Mouse (Mus musculus) limb, embryonic 13.5 days (tissue): ENCODE results near the gene Hbs1l. TPM values are rescaled to one million over a fixed set of nuclear protein-coding genes. Genes with fewer than 3 reads are reported as not detected.
"Not testable (repeated sequence)": the region's sequence is repeated elsewhere in the genome, so short reads cannot be mapped to it uniquely, and the experiment has no call there.

Experiments
- ATAC-seq: fragments of 200-750 bp; cut with Nextera tagmentation; 2 replicates; pipeline ENCODE4 v1.8.0; 2017; ENCODE audit warnings: low read depth, moderate number of reproducible peaks, moderate TSS enrichment; ENCODE audit not compliant: low FRiP score
- H3K27ac ChIP-seq: fragments of 300-500 bp; sonication (generic); 2 replicates; pipeline ENCODE4 v1.5.1; 2015; ENCODE audit warnings: inconsistent platforms, mild to moderate bottlenecking, moderate library complexity
- H3K27me3 ChIP-seq: fragments of 300-500 bp; sonication (generic); 2 replicates; pipeline ENCODE4 v1.6.1; 2015; ENCODE audit warnings: mild to moderate bottlenecking, inconsistent platforms
- H3K36me3 ChIP-seq: fragments of 300-500 bp; sonication (generic); 2 replicates; pipeline ENCODE4 v1.6.1; 2015; ENCODE audit warnings: inconsistent platforms, mild to moderate bottlenecking, moderate library complexity
- H3K4me1 ChIP-seq: fragments of 300-500 bp; sonication (generic); 2 replicates; pipeline ENCODE4 v1.6.1; 2015; ENCODE audit warnings: inconsistent platforms
- H3K4me2 ChIP-seq: fragments of 300-500 bp; sonication (generic); replicated peaks from 2 replicates; pipeline ENCODE4 v1.6.1; 2015; ENCODE audit warnings: inconsistent platforms, mild to moderate bottlenecking, moderate library complexity
- H3K4me3 ChIP-seq: fragments of 300-500 bp; sonication (generic); 2 replicates; pipeline ENCODE4 v1.5.1; 2015; ENCODE audit warnings: moderate library complexity, mild to moderate bottlenecking, inconsistent platforms
- H3K9ac ChIP-seq: fragments of 300-500 bp; sonication (generic); 2 replicates; pipeline ENCODE4 v1.6.1; 2015; ENCODE audit warnings: mild to moderate bottlenecking, inconsistent platforms
- H3K9me3 ChIP-seq: fragments of 300-500 bp; sonication (generic); 2 replicates; pipeline ENCODE4 v1.6.1; 2016; ENCODE audit warnings: inconsistent platforms
- WGBS: fragments of 180-500 bp; shearing (Covaris S2); methylation state at CpG from one replicate; pipeline ENCODE4 v1.1.7; 2015; 5-methylcytosine and 5-hydroxymethylcytosine counted together
- polyA plus RNA-seq: library from polyadenylated mRNA; unstranded; fragments of >200 nt; fragmentation: Nextera tagmentation; extraction: Ambion mirVana; gene quantifications from 2 replicates; pipeline ENCODE4 v1.2.1, GENCODE M21; 2015

Gene Hbs1l
- polyA plus RNA-seq, 1 experiment from 2014 or later, result 96.7 TPM

DNA sequence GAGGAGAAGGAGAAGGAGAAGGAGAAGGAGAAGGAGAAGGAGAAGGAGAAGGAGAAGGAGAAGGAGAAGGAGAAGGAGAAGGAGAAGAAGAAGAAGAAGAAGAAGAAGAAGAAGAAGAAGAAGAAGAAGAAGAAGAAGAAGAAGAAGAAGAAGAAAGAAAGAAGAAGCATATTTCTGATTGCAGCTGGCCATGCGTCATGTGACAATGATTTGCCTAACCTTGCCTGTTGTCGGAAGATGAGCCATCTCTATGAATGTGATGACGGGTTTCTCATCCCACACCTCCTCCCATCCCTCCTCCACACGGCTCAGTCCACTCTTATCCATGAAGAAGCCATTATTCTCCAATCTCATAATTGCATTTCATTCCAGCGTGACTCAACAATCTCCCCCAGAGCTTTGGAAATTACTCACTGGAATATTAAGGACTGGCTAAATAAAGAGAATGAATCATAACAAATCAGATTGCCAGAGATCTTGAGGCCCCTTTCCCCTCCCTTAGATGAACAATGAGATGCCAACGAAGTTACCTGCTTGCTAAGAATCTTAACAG is 103.2 kb downstream of the Hbs1l start:
- not testable (repeated sequence) for H3K9ac ChIP-seq, H3K9me3 ChIP-seq, ATAC-seq, H3K4me3 ChIP-seq, H3K36me3 ChIP-seq, H3K27me3 ChIP-seq, H3K4me2 ChIP-seq, H3K4me1 ChIP-seq, H3K27ac ChIP-seq
- WGBS, result 84% methylated on average over 6 of the region's 6 CpGs

DNA sequence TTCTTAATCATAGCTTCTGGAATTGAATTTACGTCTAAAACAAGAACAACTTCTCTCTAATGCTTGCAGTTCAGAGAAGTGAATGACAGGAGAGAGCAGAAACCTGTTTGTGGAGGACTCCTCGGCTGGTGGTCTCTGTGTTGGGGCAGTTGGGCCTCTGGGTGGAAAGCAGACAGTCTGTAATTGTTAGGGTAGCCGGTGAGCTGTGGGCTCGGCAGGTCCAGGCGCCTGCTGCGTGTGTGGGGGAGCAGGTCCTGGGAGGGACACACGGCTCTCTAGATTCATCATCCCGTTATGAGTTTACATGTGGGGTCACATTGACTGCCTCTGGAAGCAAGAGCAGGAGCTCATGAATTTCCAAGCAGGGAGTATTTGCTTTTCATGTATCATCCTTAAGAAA is 103.8 kb downstream of the Hbs1l start:
- Histone ChIP-seq H3K27ac (no peak overlapping the region), H3K9me3 (no peaks in the 10 kb centered on the region), H3K36me3 (no peaks in the 10 kb centered on the region), H3K4me2 (no peak overlapping the region), H3K4me1 (no peaks in the 10 kb centered on the region), H3K4me3 (no peak overlapping the region), H3K9ac (no peak overlapping the region), H3K27me3 (no peaks in the 10 kb centered on the region)
- no peak for ATAC-seq
- 48% methylated on average over 8 of the region's 8 CpGs for WGBS

DNA sequence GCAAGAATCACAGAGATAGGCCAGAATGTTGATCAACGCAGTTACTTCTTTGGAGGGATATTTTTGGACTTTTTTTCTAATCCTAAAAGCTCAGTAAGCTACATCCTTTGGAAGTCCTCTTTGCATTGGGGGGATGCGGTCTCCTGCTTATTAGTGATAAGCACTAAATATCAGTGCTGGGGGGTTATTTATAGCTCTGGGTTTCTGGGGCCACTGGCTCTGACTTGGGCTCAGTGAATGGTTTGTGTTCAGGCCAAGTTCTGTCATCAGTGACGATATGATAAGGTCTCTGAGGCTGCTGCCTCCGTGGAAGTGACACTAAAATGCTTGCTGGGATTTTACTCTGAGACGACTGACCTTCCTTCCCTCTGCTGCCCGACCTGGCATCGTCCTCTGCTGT is 104.3 kb downstream of the Hbs1l start:
- no peak overlapping the region for H3K4me3 ChIP-seq
- 72% methylated on average over 7 of the region's 7 CpGs for WGBS
- H3K4me1 ChIP-seq, result no peaks in the 10 kb centered on the region
- H3K9ac ChIP-seq, result no peak overlapping the region
- H3K4me2 ChIP-seq, result no peak overlapping the region
- no peak for ATAC-seq
- no peaks in the 10 kb centered on the region for H3K27me3 ChIP-seq
- H3K9me3 ChIP-seq, result no peaks in the 10 kb centered on the region
- no peaks in the 10 kb centered on the region for H3K36me3 ChIP-seq
- no peak overlapping the region for H3K27ac ChIP-seq

DNA sequence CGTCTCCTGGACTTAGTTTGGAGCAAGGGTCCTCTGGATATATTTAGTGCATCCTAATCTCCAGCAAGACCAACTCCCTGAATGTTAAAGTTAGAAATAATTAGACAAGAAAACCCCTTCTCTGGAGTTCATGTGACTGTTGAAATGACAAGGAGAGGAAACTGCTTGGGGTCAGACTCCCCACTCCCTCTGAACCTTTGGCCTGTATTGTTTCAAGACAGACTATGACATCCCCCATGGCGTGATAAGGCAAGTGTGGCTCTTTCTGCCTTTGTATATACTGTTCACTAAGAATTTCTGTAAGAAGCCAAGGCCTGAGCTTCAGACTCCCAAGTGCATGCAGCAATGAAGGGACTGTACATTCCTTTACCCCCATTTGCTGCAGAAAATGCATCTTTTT is 104.7 kb downstream of the Hbs1l start:
- H3K27ac ChIP-seq, result no peak overlapping the region
- H3K36me3 ChIP-seq, result no peaks in the 10 kb centered on the region
- no peaks in the 10 kb centered on the region for H3K27me3 ChIP-seq
- no peaks in the 10 kb centered on the region for H3K4me1 ChIP-seq
- H3K4me3 ChIP-seq, result no peak overlapping the region
- no peaks in the 10 kb centered on the region for H3K9me3 ChIP-seq
- 69% methylated on average over 2 of the region's 2 CpGs for whole genome bisulfite sequencing
- no peak overlapping the region for H3K9ac ChIP-seq
- H3K4me2 ChIP-seq, result no peak overlapping the region
- ATAC-seq, result no peak

DNA sequence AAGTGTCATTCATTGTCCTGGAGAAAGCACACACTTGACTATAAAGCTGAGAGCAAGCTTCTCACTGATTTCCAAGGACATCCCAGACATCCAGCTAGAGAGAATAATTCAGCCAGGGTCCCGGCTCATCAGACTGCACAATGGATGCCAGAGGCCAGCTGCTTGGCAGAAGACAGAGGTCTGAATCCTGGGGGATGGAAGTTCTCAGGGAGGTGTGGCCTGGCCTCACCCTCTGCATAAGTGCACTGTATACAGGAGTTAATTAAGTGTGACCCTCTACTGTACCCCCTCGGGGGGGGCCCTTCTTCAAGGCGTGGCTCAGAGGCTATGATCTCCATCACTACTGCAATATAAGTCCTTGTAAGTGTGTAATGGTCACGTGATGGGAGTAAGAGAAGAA is 105.5 kb downstream of the Hbs1l start:
- Histone ChIP-seq H3K36me3 (no peaks in the 10 kb centered on the region), H3K4me2 (no peak overlapping the region), H3K4me3 (no peak overlapping the region), H3K9ac (no peak overlapping the region), H3K27ac (no peak overlapping the region), H3K4me1 (no peaks in the 10 kb centered on the region), H3K27me3 (no peaks in the 10 kb centered on the region), H3K9me3 (no peaks in the 10 kb centered on the region)
- WGBS, result 57% methylated on average over 4 of the region's 4 CpGs
- ATAC-seq, result no peak

DNA sequence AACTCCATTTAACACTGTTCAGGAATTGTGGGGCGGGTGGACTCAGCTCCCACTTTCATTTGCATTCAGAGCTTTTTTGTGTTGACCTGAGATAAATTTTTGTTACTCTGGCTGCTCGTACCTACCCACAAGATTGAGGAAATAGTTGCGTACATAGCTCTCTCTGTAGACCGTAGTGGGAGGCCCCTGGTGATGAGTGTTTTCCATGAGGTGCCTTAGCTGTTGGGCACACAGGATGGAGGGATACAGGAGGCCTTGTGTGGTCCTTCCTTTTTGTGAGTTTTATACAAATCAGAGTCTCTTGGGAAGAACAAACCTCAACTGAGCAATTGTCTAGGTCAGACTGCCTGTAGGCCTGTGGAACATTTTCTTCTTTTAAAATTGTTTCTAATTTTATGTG is 109.0 kb downstream of the Hbs1l start:
- no peaks in the 10 kb centered on the region for H3K4me1 ChIP-seq
- H3K27ac ChIP-seq, result no peak overlapping the region
- no peaks in the 10 kb centered on the region for H3K27me3 ChIP-seq
- H3K9ac ChIP-seq, result no peak overlapping the region
- H3K4me3 ChIP-seq, result no peak overlapping the region
- no peaks in the 10 kb centered on the region for H3K36me3 ChIP-seq
- no peaks in the 10 kb centered on the region for H3K9me3 ChIP-seq
- H3K4me2 ChIP-seq, result no peak overlapping the region
- no peak for ATAC-seq
- 87% methylated on average over 4 of the region's 4 CpGs for WGBS

DNA sequence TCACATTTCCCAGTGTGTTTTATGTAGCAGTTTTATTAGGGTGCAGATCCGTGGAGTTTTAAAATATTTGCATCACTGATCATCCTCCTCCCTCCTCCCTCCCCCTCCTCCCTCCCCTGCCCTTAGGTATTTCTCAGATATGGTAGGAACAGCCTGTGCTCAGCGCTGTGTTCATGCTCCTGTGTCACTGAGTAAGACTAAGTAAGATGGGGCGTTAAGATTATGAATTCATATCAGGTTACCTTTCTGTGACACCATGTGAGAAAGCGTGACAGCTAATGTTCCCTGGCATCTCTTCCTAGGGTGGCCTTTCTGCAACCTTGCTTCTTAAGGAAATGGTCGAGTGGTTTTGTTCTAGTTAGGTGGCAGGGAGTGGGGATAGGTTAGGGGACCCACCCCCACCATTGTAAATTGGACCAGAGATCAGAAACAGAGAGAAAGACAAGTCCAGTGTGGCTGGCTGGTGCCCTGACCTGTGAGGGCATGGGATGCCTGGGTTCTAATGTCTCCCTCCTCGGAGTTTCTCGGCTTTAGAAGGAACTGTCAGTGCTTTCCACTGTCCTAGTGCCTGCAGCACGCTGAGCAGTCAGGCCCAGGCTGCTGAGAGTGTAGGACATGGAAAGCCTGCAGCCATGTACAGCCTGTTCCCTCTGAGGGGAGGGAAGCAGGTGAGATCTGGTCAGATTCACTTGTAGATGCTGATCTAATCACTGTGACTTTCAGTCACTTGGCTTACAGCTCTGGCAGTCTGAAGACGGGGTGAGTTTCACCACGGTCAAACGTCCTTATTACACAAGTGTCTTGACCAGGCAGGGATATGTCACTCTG is 110.1 kb downstream of the Hbs1l start:
- Histone ChIP-seq H3K27ac (no peak overlapping the region), H3K9me3 (no peaks in the 10 kb centered on the region), H3K27me3 (no peaks in the 10 kb centered on the region), H3K9ac (no peak overlapping the region), H3K4me3 (no peak overlapping the region), H3K4me2 (no peak overlapping the region), H3K36me3 (no peaks in the 10 kb centered on the region), H3K4me1 (no peaks in the 10 kb centered on the region)
- WGBS, result 77% methylated on average over 11 of the region's 11 CpGs
- ATAC-seq, result no peak

DNA sequence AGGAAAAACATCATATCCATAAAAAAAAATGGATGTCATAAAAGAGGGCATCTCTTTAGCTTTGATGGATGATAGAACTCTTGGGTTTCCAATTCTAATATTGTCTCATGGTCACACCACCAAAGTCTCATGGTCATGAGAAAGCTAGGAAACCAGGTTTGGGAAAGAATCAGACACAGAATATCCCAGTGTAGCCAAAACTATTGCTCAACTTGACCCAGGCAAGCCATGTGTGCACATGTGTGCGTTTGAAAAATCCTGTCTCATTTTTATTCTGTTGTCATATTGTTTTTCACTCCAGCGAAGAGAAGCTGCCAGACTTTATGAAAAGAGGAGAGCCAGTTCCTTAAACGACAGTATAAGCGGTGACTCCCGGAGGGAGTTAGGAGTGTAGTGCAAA is 114.9 kb downstream of the Hbs1l start:
- no peak overlapping the region for H3K4me2 ChIP-seq
- H3K27ac ChIP-seq, result no peak overlapping the region
- no peaks in the 10 kb centered on the region for H3K4me1 ChIP-seq
- H3K36me3 ChIP-seq, result no peaks in the 10 kb centered on the region
- no peak overlapping the region for H3K4me3 ChIP-seq
- 78% methylated on average over 5 of the region's 5 CpGs for WGBS
- no peaks in the 10 kb centered on the region for H3K9me3 ChIP-seq
- ATAC-seq, result no peak
- no peaks in the 10 kb centered on the region for H3K27me3 ChIP-seq
- no peak overlapping the region for H3K9ac ChIP-seq

DNA sequence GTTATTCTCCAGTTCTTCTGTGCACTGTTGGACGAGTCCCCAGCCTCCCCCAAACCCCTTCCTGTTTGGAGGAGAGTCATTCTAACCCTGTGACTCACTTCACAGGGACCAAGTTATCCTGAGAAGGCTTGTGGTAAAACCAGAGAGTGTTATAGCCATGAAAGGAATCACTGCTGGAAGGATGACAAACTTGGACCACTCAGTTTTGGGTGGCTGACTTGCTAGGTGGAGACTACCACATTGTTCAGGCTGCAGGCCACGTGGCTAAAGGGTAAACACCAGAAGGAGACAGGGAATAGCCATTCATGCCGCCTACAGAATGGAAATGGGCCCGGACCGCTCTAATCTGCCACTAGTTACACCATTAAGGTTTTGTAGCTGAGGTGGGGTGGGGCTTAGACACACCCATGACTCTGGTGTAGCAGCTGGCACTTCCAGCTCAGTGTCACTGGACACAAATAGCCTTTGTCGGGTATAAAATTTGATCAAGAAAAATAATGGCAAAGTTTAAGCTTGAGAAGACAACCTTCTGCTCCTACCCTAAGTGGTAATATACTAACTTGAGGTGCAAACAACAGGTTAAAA is 115.9 kb downstream of the Hbs1l start:
- Histone ChIP-seq H3K9me3 (no peaks in the 10 kb centered on the region), H3K27ac (no peak overlapping the region), H3K27me3 (no peaks in the 10 kb centered on the region), H3K4me2 (no peak overlapping the region), H3K36me3 (no peaks in the 10 kb centered on the region), H3K4me3 (no peak overlapping the region), H3K4me1 (no peaks in the 10 kb centered on the region), H3K9ac (no peak overlapping the region)
- 79% methylated on average over 6 of the region's 6 CpGs for WGBS
- no peak for ATAC-seq

DNA sequence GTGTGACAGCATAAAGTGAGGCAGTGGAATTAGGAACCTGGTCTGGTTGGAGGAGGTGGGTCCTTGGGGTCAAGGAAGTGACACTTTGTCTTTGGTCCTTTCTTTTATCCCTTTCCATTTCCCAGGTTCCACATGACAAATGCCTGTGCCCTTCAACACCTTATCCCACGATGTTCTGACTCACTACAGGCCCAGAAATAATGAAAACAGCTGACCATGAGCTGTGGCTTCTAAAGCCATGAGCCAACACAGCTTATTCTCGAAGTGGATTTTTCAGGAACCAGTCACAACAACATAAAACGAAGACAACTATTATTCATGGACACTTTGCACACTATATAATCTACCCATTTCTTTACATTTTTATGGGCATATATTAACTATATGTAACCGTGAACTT is 119.3 kb downstream of the Hbs1l start:
- WGBS, result 73% methylated on average over 4 of the region's 4 CpGs
- no peaks in the 10 kb centered on the region for H3K36me3 ChIP-seq
- no peaks in the 10 kb centered on the region for H3K4me1 ChIP-seq

DNA sequence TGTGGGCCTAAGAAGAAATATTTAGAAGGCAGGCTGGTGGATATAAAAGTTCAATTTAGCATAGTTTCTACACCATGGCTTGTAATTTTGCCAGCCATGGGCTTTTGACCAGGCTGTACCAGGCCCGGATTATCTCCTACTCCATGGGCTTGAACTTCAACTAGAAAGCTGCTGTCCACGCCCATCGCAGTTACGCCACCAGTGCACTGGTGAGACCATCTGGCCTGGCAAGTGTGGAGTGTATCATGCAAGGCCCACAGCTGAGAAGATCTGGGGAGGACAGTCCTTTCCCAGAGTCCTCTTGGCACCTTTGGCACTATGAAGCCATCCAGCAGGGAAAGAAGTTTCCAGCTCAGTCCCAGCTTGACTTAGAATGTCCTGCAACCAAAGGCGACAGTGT is 120.4 kb downstream of the Hbs1l start:
- Histone ChIP-seq H3K27me3 (no peaks in the 10 kb centered on the region), H3K27ac (no peak overlapping the region), H3K36me3 (no peaks in the 10 kb centered on the region), H3K4me3 (no peak overlapping the region), H3K4me1 (no peaks in the 10 kb centered on the region), H3K9ac (no peak overlapping the region), H3K4me2 (no peak overlapping the region), H3K9me3 (no peaks in the 10 kb centered on the region)
- ATAC-seq, result no peak
- 94% methylated on average over 5 of the region's 5 CpGs for WGBS

More for the DNA sequence above, 119.3 kb downstream of the Hbs1l start:
- H3K27ac ChIP-seq, result no peak overlapping the region
- H3K27me3 ChIP-seq, result no peaks in the 10 kb centered on the region
- no peaks in the 10 kb centered on the region for H3K9me3 ChIP-seq
- H3K4me2 ChIP-seq, result no peak overlapping the region
- no peak overlapping the region for H3K9ac ChIP-seq
- H3K4me3 ChIP-seq, result no peak overlapping the region
- ATAC-seq, result no peak
